Mouse (Mus musculus): ENCODE data around the gene Aebp2. TPM values are rescaled to one million over a fixed set of nuclear protein-coding genes. Genes with fewer than 3 reads are reported as not detected.

Aebp2 gene
- polyA plus RNA-seq, 1 experiment from 2014 or later, result 6.5 TPM

DNA sequence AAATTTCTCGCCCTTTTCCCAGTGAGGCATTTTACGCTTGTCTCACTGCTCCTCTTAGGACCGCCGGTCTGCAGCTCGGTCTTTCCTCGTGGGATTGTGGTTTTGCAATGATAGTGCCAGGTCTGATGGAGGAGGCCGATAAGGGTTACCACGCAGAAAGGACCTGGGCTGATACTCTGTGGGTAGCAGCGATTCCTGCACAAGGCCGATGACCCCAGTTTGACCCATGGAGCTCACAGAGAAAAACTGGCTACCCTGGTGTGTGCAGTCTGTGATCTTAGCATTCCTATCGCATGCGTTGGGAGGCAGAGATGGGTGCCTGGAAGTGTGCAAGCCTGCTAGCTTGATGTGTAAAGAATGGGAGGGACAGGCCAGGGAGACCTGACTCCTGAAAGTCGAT lies 60.4 kb downstream of the Aebp2 start:
- H3K4me2 ChIP-seq, result no peak overlapping the region
- H3K4me1 ChIP-seq, result peaks cover 4% of the 10 kb centered on the region; the same call in 1 of the 2 replicates
- ATAC-seq, result no peak
- WGBS (ENCODE audit: insufficient replicate concordance), result 22% methylated on average over 13 of the region's 13 CpGs
- no peaks in the 10 kb centered on the region for H3K9me3 ChIP-seq (replicated peaks)
- no peaks in the 10 kb centered on the region for H3K36me3 ChIP-seq
- H3K4me3 ChIP-seq, result no peak overlapping the region
- H3K27me3 ChIP-seq (replicated peaks), result no peaks in the 10 kb centered on the region
- no peak overlapping the region for H3K27ac ChIP-seq
- H3K9ac ChIP-seq, result no peak overlapping the region

DNA sequence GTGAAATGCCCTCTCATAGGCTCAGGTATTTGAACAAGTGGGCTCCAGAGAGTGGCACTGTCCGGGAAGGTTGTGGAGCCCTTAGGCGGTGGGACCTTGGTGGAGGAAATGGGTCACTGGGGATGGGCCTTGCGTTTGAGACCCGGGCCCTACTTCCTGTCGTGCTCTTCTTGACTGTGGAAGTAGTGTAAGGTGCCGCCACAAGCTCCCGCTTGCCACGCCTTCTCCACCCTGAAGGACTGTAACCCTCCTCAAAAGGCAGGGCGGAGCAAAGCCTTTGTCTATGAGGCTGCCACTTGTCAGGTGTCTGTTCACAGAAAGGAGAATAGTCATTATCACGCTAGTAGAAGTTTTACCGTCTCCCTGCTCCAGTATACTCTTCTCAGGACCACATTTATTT lies 61.9 kb downstream of the Aebp2 start:
- no peak overlapping the region for H3K9ac ChIP-seq
- H3K4me2 ChIP-seq, result no peak overlapping the region
- 61% methylated on average over 11 of the region's 11 CpGs for WGBS (ENCODE audit: insufficient replicate concordance)
- no peak overlapping the region for H3K4me3 ChIP-seq
- H3K9me3 ChIP-seq (replicated peaks), result no peaks in the 10 kb centered on the region
- no peak for ATAC-seq
- peaks cover 4% of the 10 kb centered on the region; the same call in 1 of the 2 replicates for H3K4me1 ChIP-seq
- no peak overlapping the region for H3K27ac ChIP-seq
- H3K36me3 ChIP-seq, result no peaks in the 10 kb centered on the region
- H3K27me3 ChIP-seq (replicated peaks), result no peaks in the 10 kb centered on the region

DNA sequence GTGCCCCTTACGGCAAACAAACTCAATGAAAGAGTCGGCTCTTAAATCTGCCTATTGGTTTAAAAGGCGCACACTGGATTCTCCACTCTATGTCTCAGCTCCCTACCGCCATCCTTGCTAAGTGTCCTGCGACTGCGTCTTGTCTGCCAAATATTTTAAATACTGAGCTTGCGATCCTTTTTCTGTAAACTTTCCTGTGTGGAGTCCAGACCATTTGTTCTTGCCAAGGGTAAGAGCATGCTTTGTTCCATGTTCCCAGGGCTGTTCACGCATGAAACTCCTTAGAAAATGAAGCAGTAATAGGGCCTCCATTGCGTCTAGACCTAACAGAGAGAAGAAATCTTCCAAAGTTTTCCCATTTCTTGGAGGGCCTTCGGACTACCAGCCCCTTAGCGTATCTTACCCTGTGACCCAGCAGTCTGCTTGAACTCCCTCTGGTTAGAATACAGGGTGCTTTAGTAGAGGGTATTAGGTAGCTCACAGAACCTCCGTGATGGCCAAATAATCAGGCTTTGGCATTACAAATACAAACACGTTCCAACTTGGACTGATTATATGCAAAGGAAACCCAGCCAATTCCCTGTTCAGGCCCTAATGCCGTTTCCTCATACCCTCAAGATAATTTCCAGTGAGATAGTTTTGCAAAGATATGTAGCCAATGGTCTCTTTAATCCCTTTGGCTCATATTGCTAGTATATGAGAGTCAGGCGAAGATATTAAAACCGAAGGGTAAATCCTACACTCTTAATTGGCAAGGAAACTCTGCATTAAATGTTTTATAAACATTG lies 67.3 kb downstream of the Aebp2 start:
- H3K27ac ChIP-seq, result no peak overlapping the region
- no peak for ATAC-seq
- WGBS (ENCODE audit: insufficient replicate concordance), result 77% methylated on average over 16 of the region's 16 CpGs

DNA sequence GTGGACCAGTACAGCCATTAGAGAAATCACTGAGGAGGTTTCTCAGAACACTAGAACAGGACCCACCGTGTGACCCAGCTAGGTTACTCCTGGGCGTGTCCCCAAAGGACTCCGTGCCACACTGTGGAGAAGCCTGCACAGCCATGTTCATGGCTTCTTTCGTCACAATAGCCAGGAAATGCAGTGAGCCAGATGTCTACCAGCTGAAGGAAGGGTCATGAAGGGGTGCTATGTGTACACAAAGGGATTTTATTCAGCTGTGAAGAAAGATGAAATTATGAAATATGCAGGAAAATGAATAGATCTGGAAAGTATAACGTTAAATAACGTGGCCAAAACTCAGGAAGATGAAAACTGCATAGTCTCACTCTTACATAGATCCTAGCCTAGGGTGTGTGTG lies 69.7 kb downstream of the Aebp2 start:
- no peak for ATAC-seq
- Histone ChIP-seq H3K27ac (no peak overlapping the region), H3K36me3 (no peaks in the 10 kb centered on the region), H3K4me1 (no peaks in the 10 kb centered on the region), H3K9ac (no peak overlapping the region), H3K4me3 (no peak overlapping the region), H3K4me2 (no peak overlapping the region), H3K9me3 (replicated peaks) (no peaks in the 10 kb centered on the region), H3K27me3 (replicated peaks) (no peaks in the 10 kb centered on the region)
- 74% methylated on average over 6 of the region's 6 CpGs for WGBS (ENCODE audit: insufficient replicate concordance)

More for the DNA sequence above, 67.3 kb downstream of the Aebp2 start:
- Histone ChIP-seq H3K4me1 (no peaks in the 10 kb centered on the region), H3K9me3 (replicated peaks) (no peaks in the 10 kb centered on the region), H3K4me3 (no peak overlapping the region), H3K36me3 (no peaks in the 10 kb centered on the region), H3K4me2 (no peak overlapping the region), H3K27me3 (replicated peaks) (no peaks in the 10 kb centered on the region), H3K9ac (no peak overlapping the region)

DNA sequence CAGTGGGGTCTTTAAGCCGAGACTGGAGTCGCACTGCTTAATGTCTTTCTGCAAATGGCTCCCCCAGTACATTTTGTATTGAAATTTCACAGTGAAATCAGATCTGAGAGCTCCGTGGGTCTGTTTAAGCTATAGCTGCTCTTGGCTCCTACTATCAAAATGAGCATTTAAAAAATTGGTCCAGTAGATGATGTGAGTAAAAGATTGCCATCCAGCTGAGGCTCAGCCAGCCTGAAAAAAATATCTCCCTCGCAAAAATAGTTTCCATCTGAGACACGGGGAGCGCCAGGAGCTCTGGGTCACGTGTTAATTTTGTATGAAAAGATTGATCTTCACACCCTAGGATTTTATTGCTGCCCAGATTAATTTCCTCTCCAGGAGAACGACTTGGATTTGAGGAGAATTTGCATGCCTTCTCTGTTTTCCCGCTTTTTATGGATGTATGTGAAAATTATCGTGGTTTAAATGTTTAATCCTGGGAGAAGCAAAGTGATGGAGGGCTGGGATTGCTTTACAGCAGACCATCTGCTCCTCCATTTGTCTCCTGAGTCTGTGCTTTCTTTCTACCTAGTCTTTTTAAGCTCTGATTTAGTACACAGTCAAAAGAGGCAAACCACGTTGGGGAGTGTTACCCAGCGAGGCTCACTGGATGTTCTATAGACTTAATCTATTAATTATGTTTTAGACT lies 73.9 kb downstream of the Aebp2 start:
- Histone ChIP-seq H3K36me3 (no peaks in the 10 kb centered on the region), H3K27me3 (replicated peaks) (no peaks in the 10 kb centered on the region), H3K4me1 (no peaks in the 10 kb centered on the region), H3K27ac (no peak overlapping the region), H3K4me3 (no peak overlapping the region), H3K4me2 (no peak overlapping the region), H3K9me3 (replicated peaks) (no peaks in the 10 kb centered on the region), H3K9ac (no peak overlapping the region)
- 66% methylated on average over 12 of the region's 12 CpGs for WGBS (ENCODE audit: insufficient replicate concordance)
- ATAC-seq, result no peak

DNA sequence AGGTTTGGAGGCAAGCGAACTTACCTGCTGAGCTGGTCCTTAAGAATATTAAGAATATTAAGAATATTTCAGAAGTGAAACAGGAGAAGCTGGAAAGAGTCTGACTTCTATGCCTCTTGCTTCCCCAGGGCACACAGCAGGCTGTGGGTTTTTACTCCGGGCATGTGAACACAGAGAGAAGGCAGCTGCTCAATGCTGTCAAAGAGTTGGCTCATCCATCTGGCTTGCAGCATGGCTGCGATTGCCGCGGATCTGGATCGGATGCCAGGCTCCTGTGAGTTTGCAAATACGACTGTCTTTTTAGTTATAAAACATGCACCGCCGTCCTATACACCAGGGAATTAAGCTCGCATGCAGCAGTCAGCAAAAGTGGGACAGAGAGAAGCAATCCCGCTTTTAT lies 75.5 kb downstream of the Aebp2 start:
- ATAC-seq, result no peak
- H3K9ac ChIP-seq, result no peak overlapping the region

DNA sequence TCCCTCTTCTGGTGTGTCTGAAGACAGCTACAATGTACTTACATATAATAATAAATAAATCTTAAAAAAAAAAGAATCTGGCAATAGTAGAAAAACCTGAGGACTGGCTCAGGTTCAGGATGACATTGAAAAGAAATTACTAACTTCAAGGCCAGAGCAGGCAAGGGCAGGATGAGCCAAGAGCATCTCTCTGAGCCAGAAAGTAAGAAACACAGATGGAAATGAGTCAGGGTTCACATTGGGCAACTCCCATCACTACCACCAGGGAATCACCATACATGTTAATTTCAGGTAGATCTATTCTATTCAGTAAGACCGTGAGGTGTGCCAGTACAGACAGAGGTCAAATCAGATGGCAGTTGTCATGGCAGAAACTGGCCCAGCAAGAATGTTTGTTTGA lies 76.1 kb downstream of the Aebp2 start:
- Histone ChIP-seq H3K27me3 (replicated peaks) (no peaks in the 10 kb centered on the region), H3K9me3 (replicated peaks) (no peaks in the 10 kb centered on the region), H3K9ac (no peak overlapping the region), H3K27ac (no peak overlapping the region), H3K4me1 (no peaks in the 10 kb centered on the region), H3K36me3 (no peaks in the 10 kb centered on the region), H3K4me2 (no peak overlapping the region), H3K4me3 (no peak overlapping the region)
- no peak for ATAC-seq
- 62% methylated on average over 1 of the region's 1 CpGs for WGBS (ENCODE audit: insufficient replicate concordance)

More for the DNA sequence above, 75.5 kb downstream of the Aebp2 start:
- Histone ChIP-seq H3K36me3 (no peaks in the 10 kb centered on the region), H3K4me1 (no peaks in the 10 kb centered on the region), H3K27me3 (replicated peaks) (no peaks in the 10 kb centered on the region), H3K9me3 (replicated peaks) (no peaks in the 10 kb centered on the region), H3K4me3 (no peak overlapping the region), H3K27ac (no peak overlapping the region), H3K4me2 (no peak overlapping the region)
- WGBS (ENCODE audit: insufficient replicate concordance), result 81% methylated on average over 11 of the region's 11 CpGs

DNA sequence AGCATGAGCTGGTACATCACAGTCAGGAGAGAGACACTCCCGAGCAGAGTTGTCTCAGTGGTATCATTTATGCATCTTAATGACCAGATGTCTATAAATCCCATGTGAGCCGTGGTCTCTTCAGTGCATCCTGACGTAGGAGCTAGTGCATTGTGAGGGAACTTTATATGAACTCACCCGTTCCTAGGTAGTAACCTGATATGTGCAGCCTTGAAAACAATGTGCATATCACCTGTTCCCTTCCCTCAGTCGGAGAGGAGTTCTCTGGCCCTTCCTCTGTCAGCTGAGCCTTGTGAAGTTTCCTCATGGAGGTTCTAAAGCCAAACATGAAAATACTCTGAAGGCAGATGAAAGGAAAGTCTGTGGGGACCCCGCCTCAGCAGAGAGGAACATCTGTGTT lies 78.8 kb downstream of the Aebp2 start:
- no peaks in the 10 kb centered on the region for H3K27me3 ChIP-seq (replicated peaks)
- H3K27ac ChIP-seq, result no peak overlapping the region
- 70% methylated on average over 6 of the region's 6 CpGs for WGBS (ENCODE audit: insufficient replicate concordance)
- H3K4me3 ChIP-seq, result no peak overlapping the region
- no peaks in the 10 kb centered on the region for H3K36me3 ChIP-seq
- ATAC-seq, result no peak
- no peaks in the 10 kb centered on the region for H3K4me1 ChIP-seq
- H3K9me3 ChIP-seq (replicated peaks), result no peaks in the 10 kb centered on the region; the same call in 1 of the 2 replicates
- H3K4me2 ChIP-seq, result no peak overlapping the region
- no peak overlapping the region for H3K9ac ChIP-seq

DNA sequence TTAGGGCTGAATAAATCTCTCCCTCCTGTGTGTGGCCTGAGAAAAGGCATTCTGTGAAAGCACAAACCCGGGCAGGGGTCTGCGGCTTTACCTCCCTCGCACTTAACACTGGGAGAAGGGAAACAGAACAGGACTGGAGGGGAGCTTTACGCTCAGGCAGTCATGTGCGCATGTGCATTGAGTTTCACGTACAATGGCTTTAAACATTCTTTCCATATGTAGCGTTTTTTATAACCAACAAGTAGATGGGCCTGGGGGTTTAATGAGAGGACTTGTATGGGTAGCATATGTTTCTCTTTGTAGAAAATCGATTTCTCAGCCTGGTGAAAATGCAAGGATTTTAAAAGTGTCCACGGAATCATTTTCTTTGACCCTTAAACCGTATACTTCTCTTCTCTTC lies 82.7 kb downstream of the Aebp2 start:
- Histone ChIP-seq H3K27me3 (replicated peaks) (no peaks in the 10 kb centered on the region), H3K27ac (no peak overlapping the region), H3K4me3 (no peak overlapping the region), H3K4me1 (no peaks in the 10 kb centered on the region), H3K36me3 (no peaks in the 10 kb centered on the region), H3K9me3 (replicated peaks) (no peaks in the 10 kb centered on the region; the same call in 1 of the 2 replicates), H3K9ac (no peak overlapping the region), H3K4me2 (no peak overlapping the region)
- no peak for ATAC-seq
- WGBS (ENCODE audit: insufficient replicate concordance), result 81% methylated on average over 10 of the region's 10 CpGs

DNA sequence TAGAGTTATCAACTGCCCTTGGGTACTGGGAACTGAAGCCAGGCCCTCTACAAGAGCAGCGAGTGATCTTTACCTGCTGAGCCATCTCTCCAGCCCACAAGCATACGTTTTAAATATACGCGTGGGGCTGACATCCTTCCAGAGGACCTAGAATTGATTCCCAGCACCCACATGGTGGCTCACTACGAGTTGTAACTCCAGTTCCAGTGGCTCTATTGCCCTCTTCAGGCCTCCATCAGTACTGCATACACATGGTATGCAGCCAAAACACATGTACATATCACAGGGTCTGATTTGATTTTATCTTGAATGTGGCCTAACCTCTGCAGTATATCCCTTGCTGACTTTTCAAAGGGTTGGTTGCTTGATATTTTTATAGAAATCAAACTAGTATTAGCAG lies 83.6 kb downstream of the Aebp2 start:
- Histone ChIP-seq H3K9ac (no peak overlapping the region), H3K27me3 (replicated peaks) (no peaks in the 10 kb centered on the region), H3K4me3 (no peak overlapping the region), H3K4me1 (no peaks in the 10 kb centered on the region), H3K9me3 (replicated peaks) (no peaks in the 10 kb centered on the region; the same call in 1 of the 2 replicates), H3K36me3 (no peaks in the 10 kb centered on the region), H3K27ac (no peak overlapping the region), H3K4me2 (no peak overlapping the region)
- ATAC-seq, result no peak
- 78% methylated on average over 5 of the region's 5 CpGs for WGBS (ENCODE audit: insufficient replicate concordance)

DNA sequence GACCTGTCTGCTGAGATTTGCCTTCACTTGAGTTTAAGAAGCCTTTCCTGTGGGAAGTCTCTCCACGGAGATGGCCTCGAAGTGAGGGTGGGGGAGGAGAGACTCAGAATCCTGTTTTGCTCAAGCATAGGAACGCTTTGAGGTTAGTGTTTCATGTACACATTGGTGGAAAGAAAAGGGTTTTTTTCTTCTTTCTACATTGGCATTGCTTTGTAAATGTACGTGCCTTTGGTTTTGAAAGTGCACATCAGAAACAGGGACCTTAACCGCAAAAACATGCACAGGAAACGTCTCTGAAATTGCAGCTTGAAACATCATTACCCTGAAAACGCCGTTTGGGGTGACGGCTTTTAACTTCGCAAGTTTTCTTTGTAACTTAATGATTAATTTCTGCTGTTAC lies 85.6 kb downstream of the Aebp2 start:
- no peak for ATAC-seq
- WGBS (ENCODE audit: insufficient replicate concordance), result 58% methylated on average over 10 of the region's 10 CpGs
- Histone ChIP-seq H3K9ac (no peak overlapping the region), H3K4me2 (no peak overlapping the region), H3K9me3 (replicated peaks) (no peaks in the 10 kb centered on the region; the same call in 1 of the 2 replicates), H3K27me3 (replicated peaks) (no peaks in the 10 kb centered on the region), H3K27ac (no peak overlapping the region), H3K36me3 (no peaks in the 10 kb centered on the region), H3K4me3 (no peak overlapping the region), H3K4me1 (no peaks in the 10 kb centered on the region)

DNA sequence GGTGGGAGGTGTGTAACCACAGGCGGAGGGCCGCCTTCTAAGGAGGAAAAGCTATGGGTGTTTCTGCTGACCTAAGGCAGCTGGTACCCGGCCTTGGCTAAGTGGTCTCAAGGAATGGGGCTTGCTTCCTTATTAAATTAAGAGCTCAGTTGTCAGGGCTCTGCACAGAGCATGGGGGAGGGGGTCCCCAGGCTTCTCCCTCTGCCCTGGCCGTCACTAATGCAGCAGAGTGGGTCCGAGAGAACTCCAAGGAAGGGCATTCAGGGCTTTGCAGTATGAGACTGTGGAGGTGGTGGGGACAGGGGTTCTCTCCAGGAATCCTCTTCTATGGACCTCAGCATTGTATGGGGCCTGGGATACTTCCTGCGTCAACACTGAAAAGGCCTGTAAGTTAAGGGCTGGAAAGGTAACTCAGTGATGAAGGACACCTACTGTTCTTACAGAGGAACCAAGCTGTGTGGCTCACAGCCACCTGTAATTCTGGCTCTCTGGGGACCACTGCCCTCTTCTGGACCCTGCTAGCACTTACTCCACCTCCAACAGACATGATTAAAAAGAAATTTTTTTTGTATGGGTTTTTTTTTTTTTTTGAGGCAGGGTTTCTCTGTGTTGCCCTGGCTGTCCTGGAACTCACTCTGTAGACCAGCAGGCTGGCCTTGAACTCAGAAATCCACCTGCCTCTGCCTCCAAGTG lies 87.1 kb downstream of the Aebp2 start:
- H3K36me3 ChIP-seq, result no peaks in the 10 kb centered on the region
- ATAC-seq, result no peak
- no peaks in the 10 kb centered on the region for H3K4me1 ChIP-seq
- 76% methylated on average over 6 of the region's 6 CpGs for WGBS (ENCODE audit: insufficient replicate concordance)
- no peak overlapping the region for H3K27ac ChIP-seq
- H3K4me3 ChIP-seq, result no peak overlapping the region
- H3K9me3 ChIP-seq (replicated peaks), result no peaks in the 10 kb centered on the region; the same call in 1 of the 2 replicates
- no peak overlapping the region for H3K9ac ChIP-seq
- no peak overlapping the region for H3K4me2 ChIP-seq
- no peaks in the 10 kb centered on the region; the same call in 1 of the 2 replicates for H3K27me3 ChIP-seq (replicated peaks)
